Mouse (Mus musculus) frontal cortex, adult (tissue): ENCODE measurements around the gene Fchsd2.
"Not testable (repeated sequence)": the region's sequence is repeated elsewhere in the genome, so short reads cannot be mapped to it uniquely, and the experiment has no call there.

Experiments used
- ATAC-seq: cut with Nextera tagmentation; 2 replicates; pipeline ENCODE4 v1.9.2; 2017; ENCODE audit warnings: mild to moderate bottlenecking, moderate library complexity, mixed read lengths; ENCODE audit not compliant: low TSS enrichment

Fchsd2 gene

GRCm38 (mm10) chr7:101113410-101113809 is 20.7 kb downstream of the Fchsd2 start:
- ATAC-seq: no peak

DNA sequence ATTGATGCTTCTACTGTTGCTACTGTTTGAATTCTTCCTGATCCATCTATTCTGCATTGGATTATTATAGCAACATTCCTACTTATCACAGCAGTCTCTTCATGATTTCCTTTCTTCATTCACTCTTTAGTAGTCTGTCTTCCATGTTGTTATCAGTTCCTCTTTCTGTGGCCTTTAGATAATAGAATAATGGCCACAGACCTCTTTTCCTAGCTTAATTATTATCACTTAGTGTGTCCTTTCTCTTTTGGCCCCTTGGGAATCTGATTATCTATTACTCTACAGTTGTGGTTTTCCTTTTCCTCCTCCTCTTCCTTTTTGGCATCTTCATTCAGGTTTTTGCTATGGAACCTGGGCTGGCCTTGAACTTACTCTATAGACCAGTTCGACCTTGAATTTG is 21.7 kb downstream of the Fchsd2 start:
- no peak for ATAC-seq

DNA sequence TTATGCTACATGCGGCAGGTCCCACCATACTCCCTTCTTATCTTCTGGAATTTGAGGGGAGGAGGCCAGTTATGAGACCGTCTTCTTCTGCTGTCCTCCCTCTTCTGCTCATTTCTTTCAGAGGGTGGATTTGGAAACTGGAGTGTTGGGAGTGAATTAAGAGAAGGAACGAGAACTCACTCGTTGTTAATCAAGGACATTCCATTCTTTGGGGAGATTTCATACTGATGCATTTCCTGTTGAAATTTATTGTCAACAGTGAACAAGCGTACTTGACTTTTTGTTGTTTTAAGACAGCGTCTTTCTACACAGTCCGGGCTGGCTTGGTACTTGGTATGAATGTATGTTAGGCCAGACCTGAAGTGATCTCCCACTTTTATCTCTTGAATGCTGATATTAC is 26.7 kb downstream of the Fchsd2 start:
- no peak for ATAC-seq

DNA sequence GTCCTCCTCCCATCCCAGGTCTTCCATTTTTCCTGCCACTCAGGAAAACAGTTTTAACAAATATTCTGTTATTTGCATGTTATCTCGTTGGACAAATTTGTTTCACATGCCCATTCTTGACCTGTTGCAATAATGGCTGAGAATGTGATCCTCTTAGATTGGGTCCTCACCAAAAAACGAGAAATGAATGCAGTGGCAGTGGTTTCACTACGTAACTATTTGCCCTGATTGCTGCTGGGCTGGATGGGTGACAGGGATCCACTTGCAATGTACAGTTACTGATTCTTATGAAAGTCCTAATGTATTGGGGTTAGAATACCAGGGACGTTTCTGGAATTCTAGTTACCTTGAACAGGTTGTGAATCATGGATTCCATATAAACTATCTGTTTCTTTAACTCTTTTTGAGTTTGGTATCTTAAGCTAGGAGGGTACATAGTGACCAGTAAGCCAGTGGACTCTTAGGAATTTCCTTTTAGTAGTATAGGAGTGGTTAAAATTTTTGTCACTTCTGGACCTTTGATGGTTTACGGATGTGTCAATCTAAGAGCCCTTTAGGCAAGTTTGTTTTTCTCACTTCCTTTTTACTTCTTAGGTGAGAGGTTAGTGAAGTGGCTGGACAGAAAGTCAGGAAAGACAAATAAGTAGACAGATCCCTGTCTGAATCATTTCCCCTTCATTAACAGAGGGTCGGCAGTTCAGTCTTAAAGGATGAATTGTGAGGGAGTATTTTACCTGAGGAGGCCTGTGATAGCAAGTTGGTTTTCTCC is 31.1 kb downstream of the Fchsd2 start:
- no peak for ATAC-seq

DNA sequence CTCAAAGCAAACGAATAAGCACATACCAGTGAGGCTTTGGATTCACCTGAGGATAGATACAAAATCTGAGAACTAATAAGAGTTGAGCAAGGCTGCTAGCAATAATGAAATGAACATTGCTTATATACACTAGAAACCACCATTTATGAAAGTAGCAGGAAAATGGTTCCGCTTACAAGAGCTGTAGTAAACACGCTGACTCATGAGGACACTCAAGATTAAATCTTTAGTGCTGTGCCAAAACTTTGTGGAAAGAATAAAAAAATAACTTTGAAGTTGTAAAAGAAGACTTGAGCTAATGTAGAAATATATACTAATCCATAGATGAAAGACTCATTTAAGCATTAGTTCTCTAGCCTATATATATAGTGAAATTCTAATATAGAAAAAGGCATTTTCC is 35.1 kb downstream of the Fchsd2 start:
- no peak for ATAC-seq

GRCm38 (mm10) chr7:101128536-101128935 is 35.9 kb downstream of the Fchsd2 start:
- no peak for ATAC-seq

GRCm38 (mm10) chr7:101130646-101131045 is 38.0 kb downstream of the Fchsd2 start:
- ATAC-seq: no peak

DNA sequence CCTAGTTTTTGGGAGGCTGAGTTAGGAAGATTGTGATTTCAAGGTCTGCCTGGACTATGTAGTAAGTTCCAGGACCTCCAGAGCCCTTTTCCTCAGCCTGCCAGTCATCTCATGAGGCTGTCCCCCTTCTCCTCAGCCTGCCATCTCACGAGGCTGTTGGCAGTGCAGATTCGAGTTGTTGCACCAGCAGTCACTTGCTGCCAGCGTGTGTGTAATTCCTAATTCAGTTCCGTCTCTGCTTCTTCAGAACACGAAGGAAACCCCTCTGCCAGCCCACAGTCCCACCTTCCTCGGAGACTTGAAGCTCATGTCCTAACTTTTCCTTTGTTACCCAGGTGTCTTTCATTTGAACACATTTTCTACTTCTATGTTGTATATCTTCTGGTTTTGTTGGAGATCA is 38.6 kb downstream of the Fchsd2 start:
- ATAC-seq: no peak

DNA sequence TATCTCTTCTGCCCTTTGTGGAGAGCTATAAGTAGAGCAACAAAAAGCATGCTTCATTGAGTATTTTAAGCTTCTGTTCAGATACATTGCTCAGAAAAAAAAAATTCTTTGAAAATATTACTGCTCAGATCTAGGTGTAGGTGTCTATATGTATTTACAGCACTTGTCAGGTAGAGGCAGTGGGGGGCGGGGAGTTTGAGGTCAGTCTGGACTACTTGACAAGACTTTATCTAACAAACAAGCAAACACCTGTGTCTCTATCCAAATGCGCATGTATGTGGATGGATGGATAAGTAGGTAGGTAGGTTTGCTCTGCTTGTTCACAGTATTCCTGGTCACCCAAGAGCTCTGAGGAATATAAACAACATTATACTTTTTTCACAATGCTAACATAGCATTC is 40.9 kb downstream of the Fchsd2 start:
- no peak for ATAC-seq

DNA sequence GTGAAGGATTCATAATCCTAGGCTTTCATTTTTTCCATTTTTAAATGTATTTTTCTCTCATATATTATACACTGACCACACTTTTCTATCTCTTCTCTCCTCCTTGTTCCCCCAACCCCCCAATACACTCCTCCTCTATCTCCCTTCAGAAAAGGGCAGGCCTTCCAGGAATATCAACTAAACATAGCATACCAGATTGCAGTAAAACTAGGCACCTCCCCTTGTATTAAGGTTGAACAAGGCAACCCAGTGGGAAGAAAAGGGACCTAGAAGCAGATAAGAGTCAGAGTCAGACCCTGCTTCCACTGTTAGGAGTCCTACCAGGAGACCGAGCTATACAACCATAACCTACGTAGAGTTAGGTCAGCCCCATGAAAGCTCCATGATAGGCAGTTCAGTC is 41.5 kb downstream of the Fchsd2 start:
- no peak for ATAC-seq

DNA sequence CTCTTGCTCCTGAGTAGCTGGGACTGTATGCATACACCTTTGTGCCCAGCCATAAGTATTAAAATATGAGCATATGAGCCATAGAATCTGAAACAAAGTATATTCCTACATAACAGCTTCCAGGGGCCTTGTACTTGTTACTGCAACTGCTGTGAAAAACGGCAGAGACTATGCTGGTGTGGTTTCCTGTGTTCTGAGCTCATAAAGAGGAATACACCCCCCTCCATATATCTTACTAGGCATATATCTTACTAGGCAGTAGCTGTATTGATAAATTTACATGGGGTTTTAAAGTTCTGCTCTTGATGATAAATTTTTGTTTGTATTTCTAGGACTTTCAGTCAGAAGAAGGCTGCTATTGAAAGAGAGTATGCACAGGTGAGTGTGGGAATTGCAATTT is 46.2 kb downstream of the Fchsd2 start:
- ATAC-seq: no peak

- ATAC-seq: no peak
These were observed 50.2 kb downstream of the Fchsd2 start for GRCm38 (mm10) chr7:101142907-101143306.

- ATAC-seq: no peak
These were observed 51.6 kb downstream of the Fchsd2 start for GRCm38 (mm10) chr7:101144222-101144621.

DNA sequence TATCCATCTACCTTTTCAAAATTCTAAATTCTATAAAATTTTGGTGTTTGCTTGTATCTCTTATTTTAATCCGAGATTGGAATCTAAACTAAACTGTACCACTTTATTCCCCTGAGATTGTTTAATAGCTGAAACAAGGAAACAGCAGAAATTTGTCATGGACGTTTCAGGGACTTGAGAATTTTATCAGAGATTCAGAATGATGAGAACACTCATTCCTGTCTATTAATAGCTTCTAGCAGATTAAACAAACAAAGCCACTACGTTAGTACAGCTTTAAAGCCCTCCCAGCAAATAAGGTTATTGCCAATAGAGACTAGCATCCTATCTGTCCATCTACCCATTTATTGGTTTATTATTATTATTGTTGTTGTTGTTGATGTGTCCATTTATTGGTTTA is 56.4 kb downstream of the Fchsd2 start:
- no peak for ATAC-seq

DNA sequence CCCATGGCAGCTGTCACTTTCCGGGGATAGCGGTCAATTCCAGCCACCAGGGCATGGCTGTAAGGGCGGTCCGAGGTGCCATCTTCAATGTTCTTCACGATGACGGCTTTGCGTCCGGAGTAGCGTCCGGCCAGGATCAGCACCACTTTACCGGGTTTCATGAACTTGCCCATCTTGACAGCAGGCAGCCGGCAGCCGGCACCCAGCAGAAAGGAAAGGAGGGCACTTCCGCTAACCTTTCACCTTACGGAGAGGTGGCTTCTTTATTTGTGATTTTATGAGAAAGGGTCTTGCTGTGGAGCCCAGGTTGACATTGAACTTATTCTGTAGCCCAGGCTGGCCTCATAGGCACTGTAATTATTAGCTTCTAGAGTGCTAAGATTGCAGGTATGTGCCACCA is 62.2 kb downstream of the Fchsd2 start:
- ATAC-seq: not testable (repeated sequence)

- no peak for ATAC-seq
These were observed 62.6 kb downstream of the Fchsd2 start for GRCm38 (mm10) chr7:101155284-101155683.

GRCm38 (mm10) chr7:101160266-101160665 is 67.6 kb downstream of the Fchsd2 start:
- ATAC-seq: peak; percentile 65; the same call in 1 of the 2 replicates

- no peak for ATAC-seq
These were observed 70.1 kb downstream of the Fchsd2 start for GRCm38 (mm10) chr7:101162781-101163180.

GRCm38 (mm10) chr7:101163878-101164277 is 71.2 kb downstream of the Fchsd2 start:
- ATAC-seq: no peak

- no peak for ATAC-seq
These were observed 73.9 kb downstream of the Fchsd2 start for GRCm38 (mm10) chr7:101166568-101166967.

- no peak for ATAC-seq
These were observed 77.8 kb downstream of the Fchsd2 start for GRCm38 (mm10) chr7:101170482-101170881.

GRCm38 (mm10) chr7:101171002-101171401 is 78.3 kb downstream of the Fchsd2 start:
- ATAC-seq: no peak

- ATAC-seq: no peak
These were observed 80.7 kb downstream of the Fchsd2 start for GRCm38 (mm10) chr7:101173331-101173730.

- no peak for ATAC-seq
These were observed 86.1 kb downstream of the Fchsd2 start for GRCm38 (mm10) chr7:101178751-101179150.
